ENCODE assay signal across 31 mouse cellular contexts in genomic region chr3:90531713-90532112, GRCm38 (mm10). TPM values are rescaled to one million over a fixed set of nuclear protein-coding genes. Genes with fewer than 3 reads are reported as not detected.
A peak's percentile ranks its signal among the peaks of the same experiment; 100 is the strongest.
DNase-seq lines count a peak whose midpoint lies in the region; ATAC-seq and TF ChIP-seq lines count a peak whose summit lies in the region.
"Had no signal": no experiment of that assay in that cellular context is flagged by ENCODE, and none has a peak within 500 bp of the region (broad histone marks: within the 10 kb centered on the region; RNA-seq: fewer than 3 reads in every experiment).

No protein-coding gene starts in this region.

- ATAC-seq in stomach, postnatal 0 days (ENCODE audit: low FRiP score, low TSS enrichment), result no peak
- no peak for ATAC-seq in kidney, embryonic 15.5 days (replicated peaks; ENCODE audit: low FRiP score)
- ATAC-seq: activated CD4-positive, CD25-positive, alpha-beta regulatory T cell, adult 4 months; forebrain, embryonic 14.5 days; forebrain, postnatal 0 days; hindbrain, postnatal 0 days; inflammation-experienced regulatory T-cells, adult 6 months had no signal

- no peak overlapping the region for H3K4me2 ChIP-seq in stomach, postnatal 0 days (replicated peaks; ENCODE audit: low read depth)
- H3K4me2 ChIP-seq in kidney, embryonic 15.5 days, result no peak overlapping the region
- H3K4me2 ChIP-seq: embryonic facial prominence, embryonic 15.5 days; heart, embryonic 12.5 days; heart, embryonic 15.5 days; hindbrain, embryonic 14.5 days had no signal

- intact Hi-C loops in heart, postnatal 36 days (cut with DNase I), result no loop called here

- 72% methylated on average over 5 of the region's 5 CpGs for WGBS in limb, embryonic 10.5 days
- 51% methylated on average over 5 of the region's 5 CpGs for WGBS in stomach, postnatal 0 days
- 62% methylated on average over 5 of the region's 5 CpGs for WGBS in kidney, embryonic 15.5 days

- H3K4me1 ChIP-seq in limb, embryonic 10.5 days, result no peaks in the 10 kb centered on the region
- H3K4me1 ChIP-seq in stomach, postnatal 0 days (replicated peaks; ENCODE audit: control insufficient read depth, insufficient read depth), result no peaks in the 10 kb centered on the region
- peaks cover 5% of the 10 kb centered on the region for H3K4me1 ChIP-seq in kidney, embryonic 15.5 days
- H3K4me1 ChIP-seq: embryonic facial prominence, embryonic 15.5 days had no signal

- peak; percentile 52 for DNase-seq in heart, adult 11 months
- DNase-seq in heart, postnatal 36 days, result no peak
- peak; percentile 18 for DNase-seq in 416B (ENCODE audit: low read depth)
- DNase-seq in limb, embryonic 10.5 days (ENCODE audit: low spot score), result peak; percentile 3
- no peak for DNase-seq in stomach, postnatal 0 days (ENCODE audit: low spot score)
- no peak for DNase-seq in ovary, adult 18-20 months (ENCODE audit: low spot score)
- DNase-seq: adrenal gland, adult 8-10 months; adrenal gland, postnatal 25 days; cerebellum, adult 11-12 months; cerebellum, adult 8-10 months; cerebellum, postnatal 10 days; cerebellum, postnatal 36 days; embryo, embryonic 11 days; forebrain, postnatal 0 days; gastrocnemius, adult 2 months; gastrocnemius, postnatal 25 days; heart, postnatal 10 days; heart, postnatal 4 days had no signal

- H3K9ac ChIP-seq in stomach, postnatal 0 days (ENCODE audit: low read length), result no peak overlapping the region
- H3K9ac ChIP-seq in kidney, embryonic 15.5 days, result no peak overlapping the region
- H3K9ac ChIP-seq: embryonic facial prominence, embryonic 15.5 days; forebrain, postnatal 0 days; heart, embryonic 12.5 days; heart, embryonic 15.5 days; hindbrain, embryonic 14.5 days had no signal

- H3K9me3 ChIP-seq in limb, embryonic 10.5 days (replicated peaks), result no peaks in the 10 kb centered on the region
- H3K9me3 ChIP-seq in stomach, postnatal 0 days (ENCODE audit: control insufficient read depth, low read length), result no peaks in the 10 kb centered on the region
- no peaks in the 10 kb centered on the region for H3K9me3 ChIP-seq in kidney, embryonic 15.5 days (replicated peaks)
- H3K9me3 ChIP-seq: embryonic facial prominence, embryonic 15.5 days; heart, embryonic 12.5 days; heart, embryonic 15.5 days had no signal

- no peak overlapping the region for H3K4me3 ChIP-seq in limb, embryonic 10.5 days
- H3K4me3 ChIP-seq in stomach, postnatal 0 days (ENCODE audit: low read depth, low read length), result no peak overlapping the region
- H3K4me3 ChIP-seq in kidney, embryonic 15.5 days (replicated peaks), result no peak overlapping the region
- H3K4me3 ChIP-seq: embryonic facial prominence, embryonic 15.5 days; gastrocnemius, adult 2 months; heart, embryonic 12.5 days; heart, embryonic 15.5 days had no signal

- no peak for TF ChIP-seq CTCF in stomach, postnatal 0 days (IDR thresholded peaks at IDR 0.05; ENCODE audit: low read depth)

- TF ChIP-seq EP300 in stomach, postnatal 0 days (optimal IDR thresholded peaks at IDR 0.05), result no peak

- no peaks in the 10 kb centered on the region for H3K36me3 ChIP-seq in limb, embryonic 10.5 days
- H3K36me3 ChIP-seq in stomach, postnatal 0 days (ENCODE audit: control insufficient read depth, insufficient read depth, low read length), result no peaks in the 10 kb centered on the region
- H3K36me3 ChIP-seq in kidney, embryonic 15.5 days, result no peaks in the 10 kb centered on the region
- H3K36me3 ChIP-seq: embryonic facial prominence, embryonic 15.5 days; heart, embryonic 12.5 days; heart, embryonic 15.5 days had no signal

- peaks cover 10% of the 10 kb centered on the region for H3K27me3 ChIP-seq in limb, embryonic 10.5 days (ENCODE audit: low read depth, poor library complexity, severe bottlenecking)
- H3K27me3 ChIP-seq in stomach, postnatal 0 days (ENCODE audit: control insufficient read depth, insufficient read depth, low read length), result no peaks in the 10 kb centered on the region
- no peaks in the 10 kb centered on the region for H3K27me3 ChIP-seq in kidney, embryonic 15.5 days
- H3K27me3 ChIP-seq: embryonic facial prominence, embryonic 15.5 days had no signal

- no peak overlapping the region for H3K27ac ChIP-seq in limb, embryonic 10.5 days
- peak overlapping the region; percentile 61; the same call in 1 of the 2 replicates for H3K27ac ChIP-seq in stomach, postnatal 0 days (replicated peaks)
- H3K27ac ChIP-seq in kidney, embryonic 15.5 days, result no peak overlapping the region
- H3K27ac ChIP-seq: embryonic facial prominence, embryonic 15.5 days; gastrocnemius, adult 2 months; heart, embryonic 15.5 days; hindbrain, embryonic 14.5 days; hindbrain, postnatal 0 days had no signal

RNA-seq across cellular contexts. Expression of gene S100a14, which starts 5.1 kb away (rescaled TPM):
- under 1 TPM; 0.46 to 0.53 TPM for total RNA-seq in heart, postnatal 36 days (2021)
- 0.30 TPM in 1 of 2 replicates, not detected in the other for polyA plus RNA-seq in limb, embryonic 10.5 days (2016; fragmentation: Nextera tagmentation; extraction: Ambion mirVana)
- polyA plus RNA-seq in stomach, postnatal 0 days (2015; fragmentation: Nextera tagmentation; extraction: Ambion mirVana), result 271 and 299 TPM in 2 replicates
- polyA plus RNA-seq in kidney, embryonic 15.5 days (2015; fragmentation: Nextera tagmentation; extraction: Ambion mirVana), result 3.8 and 6.6 TPM in 2 replicates
- total RNA-seq: forebrain, postnatal 0 days; heart, postnatal 10 days; hindbrain, postnatal 0 days had no signal
- polyA plus RNA-seq: cortical plate, adult 2 months; forebrain, embryonic 11.5 days; forebrain, embryonic 14.5 days; forebrain, postnatal 0 days; frontal cortex, adult 2 months; heart, embryonic 12.5 days; hindbrain, embryonic 11.5 days; hindbrain, embryonic 14.5 days; hindbrain, postnatal 0 days had no signal

RNA-seq across cellular contexts. Expression of gene S100a16, which starts 5.3 kb away (rescaled TPM):
- 10 to 100 TPM; 64.0 to 66.5 TPM for total RNA-seq in heart, postnatal 36 days (2021)
- polyA plus RNA-seq in limb, embryonic 10.5 days (2016; fragmentation: Nextera tagmentation; extraction: Ambion mirVana), result 40.1 and 40.8 TPM in 2 replicates
- 559 and 590 TPM in 2 replicates for polyA plus RNA-seq in stomach, postnatal 0 days (2015; fragmentation: Nextera tagmentation; extraction: Ambion mirVana)
- polyA plus RNA-seq in kidney, embryonic 15.5 days (2015; fragmentation: Nextera tagmentation; extraction: Ambion mirVana), result 190 and 192 TPM in 2 replicates
- polyA plus RNA-seq: activated CD4-positive, CD25-positive, alpha-beta regulatory T cell, adult 4 months; inflammation-experienced regulatory T-cells, adult 6 months had no signal

RNA-seq across cellular contexts. Expression of gene S100a13, which starts 17.5 kb away (rescaled TPM):
- total RNA-seq in heart, postnatal 36 days (2021), result 10 to 100 TPM; 31.2 to 32.1 TPM
- polyA plus RNA-seq in limb, embryonic 10.5 days (2016; fragmentation: Nextera tagmentation; extraction: Ambion mirVana), result 8.5 and 10.3 TPM in 2 replicates
- 66.7 and 73.6 TPM in 2 replicates for polyA plus RNA-seq in stomach, postnatal 0 days (2015; fragmentation: Nextera tagmentation; extraction: Ambion mirVana)
- polyA plus RNA-seq in kidney, embryonic 15.5 days (2015; fragmentation: Nextera tagmentation; extraction: Ambion mirVana), result 39.8 and 40.5 TPM in 2 replicates

RNA-seq across cellular contexts. Expression of gene S100a1, which starts 17.5 kb away (rescaled TPM):
- 100 to 1,000 TPM; 897 to 921 TPM for total RNA-seq in heart, postnatal 36 days (2021)
- 4.6 and 5.3 TPM in 2 replicates for polyA plus RNA-seq in limb, embryonic 10.5 days (2016; fragmentation: Nextera tagmentation; extraction: Ambion mirVana)
- 386 TPM in 2 replicates for polyA plus RNA-seq in stomach, postnatal 0 days (2015; fragmentation: Nextera tagmentation; extraction: Ambion mirVana)
- 79.4 and 87.1 TPM in 2 replicates for polyA plus RNA-seq in kidney, embryonic 15.5 days (2015; fragmentation: Nextera tagmentation; extraction: Ambion mirVana)

RNA-seq across cellular contexts. Expression of gene Chtop, which starts 22.4 kb away (rescaled TPM):
- total RNA-seq in heart, postnatal 36 days (2021), result 100 to 1,000 TPM in 1 of 2 experiments, 10 to 100 TPM in 1; 92.7 to 106 TPM
- polyA plus RNA-seq in limb, embryonic 10.5 days (2016; fragmentation: Nextera tagmentation; extraction: Ambion mirVana), result 175 and 194 TPM in 2 replicates
- polyA plus RNA-seq in stomach, postnatal 0 days (2015; fragmentation: Nextera tagmentation; extraction: Ambion mirVana), result 72.2 and 74.2 TPM in 2 replicates
- polyA plus RNA-seq in kidney, embryonic 15.5 days (2015; fragmentation: Nextera tagmentation; extraction: Ambion mirVana), result 149 and 152 TPM in 2 replicates

Comparison
In these comparisons a context has a peak if more than half of its experiments do, and no peak if none do; other contexts are left out.
1. DNase-seq: peak in heart, adult 11 months (single experiment), 416B (single experiment) and limb, embryonic 10.5 days (single experiment); none in heart, postnatal 36 days (0 of 2), stomach, postnatal 0 days (single experiment) and ovary, adult 18-20 months (single experiment).
2. RNA of gene S100a14, which starts 5.1 kb away (polyA plus RNA-seq): 271 to 299 TPM in stomach, postnatal 0 days; 3.8 to 6.6 TPM in kidney, embryonic 15.5 days and 0.30 TPM in limb, embryonic 10.5 days; every median in the first group is over 10 times any median in the second.